Mouse (Mus musculus) liver, embryonic 16.5 days (tissue): ENCODE measurements at regions not wholly inside any gene's neighbourhood (a gene's known extent, or its start where the extent isn't known, plus 50 kb on each side); places are given as distances from the start of the nearest gene placed in this dataset.

Experiments used
- ATAC-seq: fragments of 200-750 bp; cut with Nextera tagmentation; 2 replicates; pipeline ENCODE4 v1.8.0; 2017; ENCODE audit warnings: low read depth, mild to moderate bottlenecking, moderate number of reproducible peaks, moderate library complexity
- H3K27ac ChIP-seq: fragments of 300-500 bp; sonication (generic); 2 replicates; pipeline ENCODE4 v1.5.1; 2014; ENCODE audit warnings: mild to moderate bottlenecking, low read length
- H3K27me3 ChIP-seq: fragments of 300-500 bp; sonication (generic); 2 replicates; pipeline ENCODE4 v1.6.1; 2014; ENCODE audit warnings: low read depth, low read length, mixed read lengths; ENCODE audit not compliant: control insufficient read depth, insufficient read depth
- H3K36me3 ChIP-seq: fragments of 300-500 bp; sonication (generic); 2 replicates; pipeline ENCODE4 v1.6.1; 2014; ENCODE audit warnings: mild to moderate bottlenecking; ENCODE audit not compliant: control insufficient read depth, insufficient read depth
- H3K4me1 ChIP-seq: fragments of 300-500 bp; sonication (generic); 2 replicates; pipeline ENCODE4 v1.6.1; 2014; ENCODE audit warnings: low read depth, low read length, mixed read lengths; ENCODE audit not compliant: control insufficient read depth
- H3K4me2 ChIP-seq: fragments of 300-500 bp; sonication (generic); 2 replicates; pipeline ENCODE4 v1.6.1; 2014; ENCODE audit warnings: low read depth, low read length, mixed read lengths
- H3K4me3 ChIP-seq: fragments of 300-500 bp; sonication (generic); 2 replicates; pipeline ENCODE4 v1.5.1; 2014; ENCODE audit warnings: low read depth, mild to moderate bottlenecking, low read length
- H3K9ac ChIP-seq: fragments of 300-500 bp; sonication (generic); 2 replicates; pipeline ENCODE4 v1.6.1; 2014; ENCODE audit warnings: low read depth, low read length
- H3K9me3 ChIP-seq: fragments of 300-500 bp; sonication (generic); replicated peaks from 2 replicates; pipeline ENCODE4 v1.6.1; 2016; ENCODE audit warnings: low read length; ENCODE audit not compliant: control insufficient read depth
- WGBS: fragments of 180-500 bp; shearing (Covaris S2); extraction: QIAGEN DNeasy Blood & Tissue Kit; methylation state at CpG from one replicate; pipeline ENCODE4 v1.1.7; 2014; ENCODE audit not compliant: insufficient replicate concordance; 5-methylcytosine and 5-hydroxymethylcytosine counted together

DNA sequence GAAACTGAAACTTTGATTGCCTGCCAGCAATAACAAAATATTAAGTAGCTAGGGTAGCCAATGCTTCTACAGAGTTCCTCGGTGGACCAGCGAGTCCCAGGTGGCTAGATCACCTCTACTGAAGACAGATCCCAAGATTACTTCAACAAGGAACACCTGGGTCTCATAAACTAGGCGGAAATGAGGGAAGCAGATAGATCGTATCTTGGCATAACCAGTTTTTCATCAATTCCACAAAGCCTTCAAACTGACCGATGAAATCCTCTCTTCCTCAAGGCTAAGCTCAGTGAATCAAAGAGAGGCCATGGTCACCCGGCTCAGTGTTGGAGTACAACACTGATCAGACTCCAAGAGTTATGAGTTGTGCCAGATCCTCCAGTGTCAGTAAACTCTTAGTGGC, 400.4 kb upstream of the Sphkap start:
- H3K27me3 ChIP-seq: no peaks in the 10 kb centered on the region
- WGBS: 68% methylated on average over 6 of the region's 6 CpGs
- H3K36me3 ChIP-seq: no peaks in the 10 kb centered on the region
- no peaks in the 10 kb centered on the region for H3K4me1 ChIP-seq
- no peak for ATAC-seq
- no peaks in the 10 kb centered on the region for H3K9me3 ChIP-seq
- H3K4me2 ChIP-seq: no peak overlapping the region
- H3K9ac ChIP-seq: no peak overlapping the region
- H3K27ac ChIP-seq: no peak overlapping the region
- no peak overlapping the region for H3K4me3 ChIP-seq

DNA sequence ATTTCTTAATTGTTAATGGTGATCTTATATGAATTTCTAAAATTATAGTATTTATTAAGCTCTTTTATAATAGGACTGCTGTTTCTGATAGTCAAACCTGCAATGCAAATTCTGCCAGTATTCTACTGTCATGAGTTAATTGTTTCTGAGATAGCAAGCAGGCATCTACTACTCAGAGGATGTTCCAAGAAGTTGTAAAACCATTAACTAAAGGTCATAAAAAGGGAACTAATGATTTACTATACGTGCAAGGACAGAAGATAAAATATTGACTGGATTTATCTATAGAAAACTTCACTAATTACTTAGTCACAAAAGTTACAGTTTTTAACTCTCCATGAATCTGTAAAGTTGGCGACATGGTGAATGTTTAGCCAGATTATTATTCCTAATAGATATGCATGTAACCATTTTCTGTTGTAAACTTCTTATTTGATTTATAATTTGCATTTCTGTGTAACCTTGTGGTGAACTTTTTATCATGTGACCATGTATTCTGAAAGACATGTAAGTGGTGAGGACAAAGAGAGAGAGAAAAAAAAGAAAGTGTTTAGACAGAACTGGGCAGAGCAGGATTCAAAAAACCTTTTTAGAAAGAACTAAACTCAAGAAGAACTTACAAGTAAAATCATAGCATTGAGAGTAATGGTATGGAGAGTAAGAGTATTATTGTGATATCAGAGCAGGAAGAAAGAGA, 395.5 kb upstream of the Sphkap start:
- 42% methylated on average over 2 of the region's 2 CpGs for WGBS
- H3K36me3 ChIP-seq: no peaks in the 10 kb centered on the region
- no peak overlapping the region for H3K4me2 ChIP-seq
- H3K9ac ChIP-seq: no peak overlapping the region
- no peaks in the 10 kb centered on the region for H3K9me3 ChIP-seq
- no peak overlapping the region for H3K27ac ChIP-seq
- ATAC-seq: no peak
- no peak overlapping the region for H3K4me3 ChIP-seq
- H3K27me3 ChIP-seq: no peaks in the 10 kb centered on the region
- no peaks in the 10 kb centered on the region for H3K4me1 ChIP-seq

DNA sequence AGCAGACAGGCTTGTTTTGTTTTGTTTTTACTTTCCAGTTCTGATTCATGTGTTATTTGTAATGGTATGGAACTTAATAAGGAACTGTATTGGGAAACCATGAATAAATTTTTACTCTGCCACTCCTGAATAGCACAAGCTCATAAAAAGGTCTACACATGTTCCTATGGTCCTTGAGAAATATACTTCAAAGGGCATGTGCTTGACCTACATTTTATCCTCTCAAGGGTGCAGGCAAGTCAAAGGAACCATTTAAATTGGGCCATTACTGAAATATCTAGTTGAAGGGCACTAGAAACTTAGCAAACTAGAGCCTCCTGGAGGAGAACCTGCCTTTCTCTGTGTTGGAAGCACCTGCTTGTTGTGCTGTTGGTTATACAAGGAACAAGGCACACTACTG, 393.8 kb upstream of the Sphkap start:
- Histone ChIP-seq H3K4me2 (no peak overlapping the region), H3K9me3 (no peaks in the 10 kb centered on the region), H3K4me3 (no peak overlapping the region), H3K27me3 (no peaks in the 10 kb centered on the region), H3K9ac (no peak overlapping the region), H3K36me3 (no peaks in the 10 kb centered on the region), H3K4me1 (no peaks in the 10 kb centered on the region), H3K27ac (no peak overlapping the region)
- no peak for ATAC-seq

DNA sequence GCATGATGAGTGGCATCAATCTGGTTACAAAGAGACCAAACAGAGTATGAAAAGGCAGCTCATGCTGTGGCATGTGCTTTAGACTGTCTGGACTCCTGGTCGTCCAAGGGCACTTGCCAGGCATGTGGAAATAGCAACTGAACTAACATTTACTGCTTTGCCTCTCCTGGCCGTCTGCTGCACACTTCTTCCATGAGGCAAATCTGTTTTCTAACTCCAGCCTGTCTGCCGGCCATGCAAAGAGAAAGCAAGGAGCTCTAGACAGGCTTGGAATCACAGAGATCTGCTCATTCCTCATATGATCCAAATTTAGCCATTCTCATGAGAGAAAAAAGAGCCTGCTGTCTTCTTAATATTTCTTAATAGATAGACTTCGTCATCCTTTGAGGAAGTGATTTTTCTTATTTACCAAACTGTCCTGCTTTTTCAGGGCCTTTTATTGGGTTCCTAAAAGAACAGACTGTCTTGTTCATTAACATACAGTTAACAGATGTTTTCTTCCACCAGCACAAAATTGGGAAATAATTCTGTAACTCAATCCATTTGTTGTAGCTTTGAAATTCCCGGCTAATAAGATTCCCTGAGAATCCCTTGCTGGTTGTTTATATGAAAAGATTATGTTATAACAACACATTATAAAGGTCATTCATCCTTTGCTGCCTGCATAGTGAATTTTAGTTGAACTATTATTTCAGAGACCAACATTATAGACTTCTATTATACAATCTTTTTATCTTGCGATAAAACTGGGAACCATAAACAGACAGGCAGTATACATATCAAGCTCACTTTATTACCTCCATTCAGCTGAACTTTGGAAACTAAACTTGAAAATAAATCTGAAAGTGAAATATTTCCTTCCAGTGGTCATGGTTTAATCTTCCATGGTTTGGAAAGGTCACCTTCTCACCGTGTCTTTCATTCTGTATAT, 389.2 kb upstream of the Sphkap start:
- Histone ChIP-seq H3K4me2 (no peak overlapping the region), H3K4me1 (no peaks in the 10 kb centered on the region), H3K27ac (no peak overlapping the region), H3K9me3 (no peaks in the 10 kb centered on the region), H3K36me3 (no peaks in the 10 kb centered on the region), H3K9ac (no peak overlapping the region), H3K4me3 (no peak overlapping the region), H3K27me3 (no peaks in the 10 kb centered on the region)
- no peak for ATAC-seq
- WGBS: 58% methylated on average over 7 of the region's 7 CpGs

DNA sequence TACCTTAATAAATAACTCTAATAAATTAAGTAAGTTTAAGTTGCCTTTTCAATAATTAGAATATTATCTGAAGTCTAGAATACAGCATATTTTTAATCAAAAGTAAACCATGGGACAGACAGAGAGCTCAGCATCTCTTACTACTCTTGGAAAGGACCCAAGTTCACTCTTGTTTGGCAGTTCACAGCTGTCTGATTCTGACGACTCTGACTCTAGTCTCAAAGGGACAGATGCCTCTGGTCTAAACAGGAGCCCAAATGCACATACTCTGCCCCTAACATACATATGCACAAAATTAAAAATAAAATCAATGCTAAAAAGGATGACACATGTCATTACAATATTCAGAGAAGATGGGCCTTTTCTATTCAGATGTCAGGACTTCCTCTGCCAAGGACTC, 369.2 kb upstream of the Sphkap start:
- H3K4me3 ChIP-seq: no peak overlapping the region
- ATAC-seq: no peak
- H3K36me3 ChIP-seq: no peaks in the 10 kb centered on the region
- 55% methylated on average over 1 of the region's 1 CpGs for WGBS
- no peaks in the 10 kb centered on the region for H3K9me3 ChIP-seq
- no peak overlapping the region for H3K27ac ChIP-seq
- no peak overlapping the region for H3K9ac ChIP-seq
- H3K27me3 ChIP-seq: no peaks in the 10 kb centered on the region
- no peak overlapping the region for H3K4me2 ChIP-seq
- no peaks in the 10 kb centered on the region for H3K4me1 ChIP-seq

DNA sequence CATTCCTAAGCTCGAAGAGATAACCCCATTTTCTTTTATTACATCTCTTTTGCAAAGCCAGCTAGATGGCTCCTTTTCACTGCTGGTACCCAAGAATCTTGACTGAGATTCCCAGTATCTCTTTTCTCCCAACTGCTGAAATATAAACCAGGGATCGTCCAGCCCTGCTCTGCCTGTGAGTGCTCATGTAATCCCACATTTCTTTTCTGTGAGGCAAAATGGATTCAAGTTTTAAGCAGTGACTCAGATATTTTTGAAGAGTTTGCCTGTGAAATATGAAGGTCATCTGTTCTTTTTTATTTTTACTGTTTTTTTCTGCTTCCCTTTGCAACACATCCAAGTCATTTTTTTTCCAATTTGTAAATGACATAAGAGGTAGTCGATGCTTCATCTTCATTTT, 363.2 kb upstream of the Sphkap start:
- 42% methylated on average over 3 of the region's 3 CpGs for WGBS
- H3K27ac ChIP-seq: no peak overlapping the region

DNA sequence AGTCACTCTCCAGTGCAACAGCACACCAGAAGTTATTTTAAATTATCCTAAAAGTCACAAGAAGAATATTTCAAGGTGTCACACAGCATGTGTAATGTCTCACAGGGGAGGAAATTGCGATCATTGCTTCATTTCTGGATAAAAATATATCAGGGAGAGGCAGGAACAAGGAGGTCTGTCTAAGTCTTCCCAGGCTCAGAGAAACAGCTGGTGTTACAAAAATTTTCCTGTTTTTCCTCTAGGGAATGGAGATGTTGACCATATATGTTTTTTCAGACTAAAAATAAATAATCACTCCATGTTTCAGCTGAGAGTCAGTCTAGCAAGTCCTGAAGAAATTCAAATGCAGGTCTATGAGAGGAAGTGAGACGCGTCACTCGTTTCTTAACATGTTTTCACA, 353.5 kb upstream of the Sphkap start:
- H3K4me3 ChIP-seq: no peak overlapping the region
- H3K9ac ChIP-seq: no peak overlapping the region
- ATAC-seq: no peak
- no peak overlapping the region for H3K27ac ChIP-seq
- H3K4me2 ChIP-seq: no peak overlapping the region
- no peaks in the 10 kb centered on the region for H3K9me3 ChIP-seq
- no peaks in the 10 kb centered on the region for H3K4me1 ChIP-seq
- WGBS: 65% methylated on average over 4 of the region's 4 CpGs
- no peaks in the 10 kb centered on the region for H3K27me3 ChIP-seq
- H3K36me3 ChIP-seq: no peaks in the 10 kb centered on the region

More for the DNA sequence above, 363.2 kb upstream of the Sphkap start:
- Histone ChIP-seq H3K27me3 (no peaks in the 10 kb centered on the region), H3K36me3 (no peaks in the 10 kb centered on the region), H3K9ac (no peak overlapping the region), H3K4me2 (no peak overlapping the region), H3K4me1 (no peaks in the 10 kb centered on the region), H3K9me3 (no peaks in the 10 kb centered on the region), H3K4me3 (no peak overlapping the region)
- no peak for ATAC-seq

DNA sequence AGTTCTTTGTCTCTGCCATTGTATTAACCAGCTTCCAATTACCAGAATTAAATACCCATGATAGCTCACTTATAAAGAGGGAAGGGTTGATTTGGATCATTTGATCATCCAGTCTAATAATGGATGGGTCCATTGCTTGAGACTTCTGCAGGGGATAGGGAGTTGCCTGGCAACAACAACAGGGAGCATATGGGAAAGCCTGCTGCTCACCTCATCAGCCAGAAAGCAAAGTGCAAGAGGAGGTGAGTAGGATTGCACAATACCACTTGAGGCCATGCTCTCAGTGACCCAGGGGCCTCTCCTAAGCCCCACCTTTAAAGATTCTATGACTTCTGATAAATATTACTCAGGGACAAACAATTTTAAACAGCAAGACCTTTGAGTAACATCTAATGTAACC, 348.9 kb upstream of the Sphkap start:
- no peak for ATAC-seq
- Histone ChIP-seq H3K9ac (no peak overlapping the region), H3K4me2 (no peak overlapping the region)

DNA sequence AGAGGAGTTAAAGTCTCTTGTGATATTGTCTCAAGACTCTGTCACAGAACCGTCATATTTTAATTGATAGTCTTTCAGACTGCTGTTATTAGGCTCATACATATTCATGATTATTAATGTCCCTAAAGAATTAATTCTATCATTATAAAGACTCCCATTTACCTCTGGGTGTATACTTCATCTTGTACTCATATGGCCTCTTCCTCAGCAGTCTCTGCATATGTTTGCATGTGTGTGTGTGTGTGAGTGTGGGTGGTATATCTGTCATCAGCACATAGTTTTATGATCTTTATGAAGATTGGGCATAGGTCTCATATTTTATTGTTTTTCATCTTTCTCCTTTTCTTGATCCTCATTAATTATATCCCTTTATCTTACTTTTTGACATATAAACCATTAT, 347.3 kb upstream of the Sphkap start:
- Histone ChIP-seq H3K27me3 (no peaks in the 10 kb centered on the region), H3K4me1 (no peaks in the 10 kb centered on the region), H3K4me2 (no peak overlapping the region), H3K36me3 (no peaks in the 10 kb centered on the region), H3K27ac (no peak overlapping the region), H3K4me3 (no peak overlapping the region), H3K9ac (no peak overlapping the region), H3K9me3 (no peaks in the 10 kb centered on the region; the same call in 1 of the 2 replicates)
- 50% methylated on average over 1 of the region's 1 CpGs for WGBS
- ATAC-seq: no peak

More for the DNA sequence above, 348.9 kb upstream of the Sphkap start:
- H3K27ac ChIP-seq: no peak overlapping the region
- no peaks in the 10 kb centered on the region for H3K9me3 ChIP-seq
- no peaks in the 10 kb centered on the region for H3K27me3 ChIP-seq
- no peaks in the 10 kb centered on the region for H3K36me3 ChIP-seq
- H3K4me3 ChIP-seq: no peak overlapping the region
- H3K4me1 ChIP-seq: no peaks in the 10 kb centered on the region
